Mouse (Mus musculus) stomach, postnatal 0 days (tissue): Measurements from ENCODE around the gene Olfr805. TPM values are rescaled to one million over a fixed set of nuclear protein-coding genes. Genes with fewer than 3 reads are reported as not detected.

Source experiments
- ATAC-seq: fragments of 200-750 bp; cut with Nextera tagmentation; 2 replicates; pipeline ENCODE4 v1.8.0; 2017; ENCODE audit not compliant: low FRiP score, low TSS enrichment
- DNase-seq: peaks from one replicate; pipeline ENCODE4 v3.0.0-alpha.2; 2016; ENCODE audit warnings: low spot score
- H3K27ac ChIP-seq: fragments of 300-500 bp; sonication (generic); replicated peaks from 2 replicates; pipeline ENCODE4 v1.5.1; 2014; ENCODE audit warnings: mild to moderate bottlenecking, control low read depth
- H3K27me3 ChIP-seq: fragments of 300-500 bp; sonication (generic); 2 replicates; pipeline ENCODE4 v1.6.1; 2014; ENCODE audit warnings: low read length; ENCODE audit not compliant: control insufficient read depth, insufficient read depth
- H3K36me3 ChIP-seq: fragments of 300-500 bp; sonication (generic); 2 replicates; pipeline ENCODE4 v1.6.1; 2014; ENCODE audit warnings: low read length, mixed read lengths; ENCODE audit not compliant: control insufficient read depth, insufficient read depth
- H3K4me1 ChIP-seq: fragments of 300-500 bp; sonication (generic); replicated peaks from 2 replicates; pipeline ENCODE4 v1.6.1; 2014; ENCODE audit warnings: antibody characterized with exemption; ENCODE audit not compliant: control insufficient read depth, insufficient read depth
- H3K4me2 ChIP-seq: fragments of 300-500 bp; sonication (generic); replicated peaks from 2 replicates; pipeline ENCODE4 v1.6.1; 2014; ENCODE audit warnings: low read depth, mild to moderate bottlenecking, control low read depth, moderate library complexity
- H3K4me3 ChIP-seq: fragments of 300-500 bp; sonication (generic); 2 replicates; pipeline ENCODE4 v1.5.1; 2014; ENCODE audit warnings: low read depth, low read length, control low read depth
- H3K9ac ChIP-seq: fragments of 300-500 bp; sonication (generic); 2 replicates; pipeline ENCODE4 v1.6.1; 2014; ENCODE audit warnings: mild to moderate bottlenecking, low read length, control low read depth, mixed read lengths
- H3K9me3 ChIP-seq: fragments of 300-500 bp; sonication (generic); 2 replicates; pipeline ENCODE4 v1.6.1; 2016; ENCODE audit warnings: low read length; ENCODE audit not compliant: control insufficient read depth
- CTCF ChIP-seq: IDR thresholded peaks from 2 replicates; pipeline ENCODE4 v1.5.1; 2016; ENCODE audit warnings: antibody characterized with exemption, low read depth, mild to moderate bottlenecking, moderate library complexity
- EP300 ChIP-seq: optimal IDR thresholded peaks from 2 replicates; pipeline ENCODE3; 2016; ENCODE audit warnings: antibody characterized with exemption
- WGBS: fragments of 180-500 bp; shearing (Covaris S2); extraction: QIAGEN DNeasy Blood & Tissue Kit; methylation state at CpG from one replicate; pipeline ENCODE4 v1.1.7; 2014; 5-methylcytosine and 5-hydroxymethylcytosine counted together
- microRNA-seq: library from miRNA; unstranded; fragments of <30 nt; microRNA quantifications from one replicate; pipeline ENCODE4, GENCODE M21; 2016
- polyA plus RNA-seq: library from polyadenylated mRNA; unstranded; fragments of >200 nt; fragmentation: Nextera tagmentation; extraction: Ambion mirVana; gene quantifications from 2 replicates; pipeline ENCODE4 v1.2.1, GENCODE M21; 2015

Gene Olfr805
- polyA plus RNA-seq, 1 experiment from 2014 or later, result not detected

GRCm38 (mm10) chr10:129702910-129703309 is 26.3 kb downstream of the Olfr805 start, which contains the start of gene Olfr804:
TSS of gene Olfr804 (plus strand) at chr10:129703210.
- no peaks in the 10 kb centered on the region for H3K36me3 ChIP-seq
- no peak within 1 kb of the TSS for H3K4me2 ChIP-seq
- no peak within 1 kb of the TSS for H3K9ac ChIP-seq
- H3K9me3 ChIP-seq, result no peaks in the 10 kb centered on the region
- H3K27ac ChIP-seq, result no peak within 1 kb of the TSS
- no peak for ATAC-seq
- TF ChIP-seq EP300, result no peak
- no peak for TF ChIP-seq CTCF
- no peaks in the 10 kb centered on the region for H3K27me3 ChIP-seq
- DNase-seq, result no peak
- H3K4me3 ChIP-seq, result no peak within 1 kb of the TSS
- no peaks in the 10 kb centered on the region for H3K4me1 ChIP-seq

- no peak for TF ChIP-seq CTCF
- no peak for TF ChIP-seq EP300
- Histone ChIP-seq H3K4me2 (no peak within 1 kb of the TSS), H3K4me3 (no peak within 1 kb of the TSS), H3K27me3 (no peaks in the 10 kb centered on the region), H3K36me3 (no peaks in the 10 kb centered on the region), H3K9ac (no peak within 1 kb of the TSS), H3K9me3 (no peaks in the 10 kb centered on the region), H3K4me1 (no peaks in the 10 kb centered on the region), H3K27ac (no peak within 1 kb of the TSS)
- 72% methylated on average over 2 of the region's 2 CpGs for WGBS
- DNase-seq (no peak), ATAC-seq (no peak)
Observed at GRCm38 (mm10) chr10:129694186-129694585, 35.0 kb downstream of the Olfr805 start, which contains the start of gene Olfr803. TSS of gene Olfr803 (minus strand) at chr10:129694286.

GRCm38 (mm10) chr10:129688069-129688468 is 41.1 kb downstream of the Olfr805 start, which contains the start of gene Olfr802:
TSS of gene Olfr802 (minus strand) at chr10:129688169.
- no peaks in the 10 kb centered on the region for H3K9me3 ChIP-seq
- no peak within 1 kb of the TSS for H3K4me3 ChIP-seq
- H3K4me1 ChIP-seq, result no peaks in the 10 kb centered on the region
- ATAC-seq, result no peak
- no peak within 1 kb of the TSS for H3K4me2 ChIP-seq
- TF ChIP-seq EP300 (no peak), CTCF (no peak)
- 34% methylated on average over 1 of the region's 1 CpGs for WGBS
- no peak within 1 kb of the TSS for H3K27ac ChIP-seq
- no peak within 1 kb of the TSS for H3K9ac ChIP-seq
- H3K27me3 ChIP-seq, result no peaks in the 10 kb centered on the region
- DNase-seq, result no peak
- H3K36me3 ChIP-seq, result no peaks in the 10 kb centered on the region

DNA sequence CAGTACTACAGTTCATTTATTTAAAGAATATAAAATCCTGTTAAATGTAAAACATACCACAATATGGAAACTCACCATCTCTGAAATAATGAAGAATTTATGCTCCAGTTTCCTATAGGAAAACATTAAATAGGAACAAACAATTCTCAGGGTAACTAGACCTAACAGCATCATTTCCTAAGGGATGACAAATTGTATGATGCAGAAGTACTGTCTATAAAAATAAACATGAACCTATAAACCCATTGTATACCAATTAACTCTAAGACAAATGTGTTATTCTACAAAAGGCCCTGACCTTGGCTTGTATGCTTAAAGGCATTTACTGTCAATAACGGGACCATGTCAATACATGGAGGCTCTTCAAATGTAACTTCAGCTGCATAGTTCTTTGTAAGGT is 55.4 kb downstream of the Olfr805 start, which contains the start of gene Olfr801:
Gene Olfr801 (minus strand): TSS at position 101 of the 400 bp plus-strand sequence.
- 51% methylated on average over 1 of the region's 1 CpGs for WGBS
- H3K4me2 ChIP-seq, result no peak within 1 kb of the TSS
- H3K9me3 ChIP-seq, result no peaks in the 10 kb centered on the region
- no peak for ATAC-seq
- no peaks in the 10 kb centered on the region for H3K36me3 ChIP-seq
- TF ChIP-seq EP300, result no peak
- TF ChIP-seq CTCF, result no peak
- no peak for DNase-seq
- no peak within 1 kb of the TSS for H3K9ac ChIP-seq
- H3K27me3 ChIP-seq, result no peaks in the 10 kb centered on the region
- H3K4me1 ChIP-seq, result no peaks in the 10 kb centered on the region
- H3K4me3 ChIP-seq, result no peak within 1 kb of the TSS
- no peak within 1 kb of the TSS for H3K27ac ChIP-seq

Small RNA genes lying within 50 kb of the gene (microRNA-seq; reads per million reads assigned to microRNA genes)
- gene Gm24485, result not detected

Other genes with a start within 250 kb of the Olfr805 start
- gene Olfr789, start 244.6 kb downstream of the Olfr805 start, polyA plus RNA-seq, result not detected in 2 replicates
- gene Olfr790, start 230.9 kb downstream of the Olfr805 start, polyA plus RNA-seq, result not detected in 2 replicates
- gene Olfr791, start 207.6 kb downstream of the Olfr805 start, polyA plus RNA-seq, result not detected in 2 replicates
- not detected in 2 replicates for gene Olfr792, start 190.2 kb downstream of the Olfr805 start, polyA plus RNA-seq
- gene Olfr794, start 161.7 kb downstream of the Olfr805 start, polyA plus RNA-seq, result not detected in 2 replicates
- not detected in 2 replicates for gene Olfr796, start 116.8 kb downstream of the Olfr805 start, polyA plus RNA-seq
- gene Olfr798, start 101.4 kb downstream of the Olfr805 start, polyA plus RNA-seq, result not detected in 2 replicates
- gene Olfr799, start 91.9 kb downstream of the Olfr805 start, polyA plus RNA-seq, result not detected in 2 replicates
- not detected in 2 replicates for gene Olfr800, start 71.7 kb downstream of the Olfr805 start, polyA plus RNA-seq
- gene Olfr801, start 55.5 kb downstream of the Olfr805 start, polyA plus RNA-seq, result 0.02 TPM in 1 of 2 replicates, not detected in the other
- 0.06 TPM in 1 of 2 replicates, not detected in the other for gene Olfr802, start 41.2 kb downstream of the Olfr805 start, polyA plus RNA-seq
- gene Olfr803, start 35.1 kb downstream of the Olfr805 start, polyA plus RNA-seq, result not detected in 2 replicates
- gene Olfr804, start 26.2 kb downstream of the Olfr805 start, polyA plus RNA-seq, result not detected in 2 replicates
- not detected in 2 replicates for gene Olfr806, start 12.5 kb upstream of the Olfr805 start, polyA plus RNA-seq
- not detected in 2 replicates for gene Olfr807, start 28.4 kb upstream of the Olfr805 start, polyA plus RNA-seq
- gene Olfr808, start 36.1 kb upstream of the Olfr805 start, polyA plus RNA-seq, result 0.07 TPM in 1 of 2 replicates, not detected in the other
- not detected in 2 replicates for gene Olfr809, start 45.3 kb upstream of the Olfr805 start, polyA plus RNA-seq
- gene Olfr810, start 65.5 kb upstream of the Olfr805 start, polyA plus RNA-seq, result not detected in 2 replicates
- not detected in 2 replicates for gene Olfr811, start 75.0 kb upstream of the Olfr805 start, polyA plus RNA-seq
- gene Olfr812, start 116.7 kb upstream of the Olfr805 start, polyA plus RNA-seq, result not detected in 2 replicates
- gene Olfr813, start 126.0 kb upstream of the Olfr805 start, polyA plus RNA-seq, result not detected in 2 replicates
- gene Olfr814, start 150.5 kb upstream of the Olfr805 start, polyA plus RNA-seq, result not detected in 2 replicates
- gene Olfr815, start 176.5 kb upstream of the Olfr805 start, polyA plus RNA-seq, result 0.11 TPM in 1 of 2 replicates, not detected in the other
- gene Olfr816, start 186.2 kb upstream of the Olfr805 start, polyA plus RNA-seq, result not detected in 2 replicates
- gene Olfr818, start 219.7 kb upstream of the Olfr805 start, polyA plus RNA-seq, result not detected in 2 replicates
- gene Olfr819, start 237.9 kb upstream of the Olfr805 start, polyA plus RNA-seq, result not detected in 2 replicates
- not detected in 2 replicates for gene Olfr247, start 246.8 kb upstream of the Olfr805 start, polyA plus RNA-seq